Mouse (Mus musculus): Measurements from ENCODE around the gene Sdk2.

The Sdk2 gene

GRCm38 (mm10) chr11:114046927-114047326 is 19.9 kb downstream of the Sdk2 start:
- no peak for DNase-seq (ENCODE audit: low spot score)

DNA sequence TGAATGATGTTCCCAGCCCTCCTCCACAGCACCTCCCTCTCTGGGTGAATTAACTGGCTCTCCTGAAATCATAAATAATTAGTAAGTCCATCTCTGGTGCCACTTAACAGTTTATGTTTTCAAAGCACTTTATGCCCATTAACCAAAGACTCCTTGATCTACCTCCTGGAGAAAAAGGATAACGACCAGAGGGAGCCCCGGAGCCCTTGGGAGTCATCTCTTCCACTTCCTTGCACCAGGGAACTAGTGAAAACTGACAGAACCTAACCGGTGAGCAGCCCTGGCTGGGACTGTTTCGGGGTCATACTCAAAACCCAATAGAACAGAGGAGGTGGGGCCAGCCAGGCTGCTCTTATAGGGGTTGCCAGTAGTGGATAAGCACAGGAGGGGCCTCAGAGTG is 22.5 kb downstream of the Sdk2 start:
- no peak for DNase-seq (ENCODE audit: low spot score)

- no peak for DNase-seq (ENCODE audit: low spot score)
Observed at GRCm38 (mm10) chr11:114043530-114043929, 23.3 kb downstream of the Sdk2 start.

GRCm38 (mm10) chr11:114040391-114041035 is 26.3 kb downstream of the Sdk2 start:
- DNase-seq (ENCODE audit: low spot score), result peak; percentile 53

DNA sequence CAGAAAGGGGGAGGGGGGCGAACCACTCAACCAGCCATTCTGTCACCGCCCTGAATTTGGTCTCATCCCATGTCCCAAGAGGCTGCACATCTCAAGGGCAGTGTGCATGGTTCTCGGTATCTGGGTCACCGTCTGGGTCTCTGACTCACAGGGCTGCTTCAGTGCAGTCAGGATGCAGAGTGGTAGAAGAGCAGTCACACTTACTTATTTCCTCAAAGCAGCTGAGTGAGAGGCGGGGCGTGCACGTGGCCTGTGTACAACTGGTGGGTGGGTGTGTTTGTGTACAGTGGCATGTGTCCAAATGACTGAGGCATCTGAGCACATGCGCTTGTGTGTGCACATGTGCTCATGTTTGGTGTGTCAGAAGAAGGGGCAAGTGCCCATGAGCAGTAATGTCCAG is 28.8 kb downstream of the Sdk2 start:
- no peak for DNase-seq (ENCODE audit: low spot score)

- DNase-seq (ENCODE audit: low spot score), result no peak
Observed at GRCm38 (mm10) chr11:114031491-114031890, 35.4 kb downstream of the Sdk2 start.

DNA sequence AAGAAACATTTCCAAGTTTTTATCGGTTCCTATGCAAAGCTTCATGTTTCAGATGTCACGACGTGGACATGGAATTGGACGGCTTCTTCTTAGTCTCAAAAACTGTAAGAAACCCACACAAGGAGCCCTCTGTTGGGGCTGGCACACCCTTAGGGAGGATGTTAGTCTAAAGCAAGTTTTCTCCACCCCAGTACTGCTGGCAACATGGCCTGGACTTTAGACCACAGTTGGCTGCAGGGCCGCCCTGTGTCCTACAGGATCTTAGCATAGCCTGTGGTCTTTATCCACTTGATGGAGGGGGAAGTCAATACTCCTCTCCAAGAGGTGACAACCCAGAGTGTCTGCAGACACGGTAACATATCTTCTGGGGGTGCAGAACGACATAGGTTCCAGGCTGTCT is 36.6 kb downstream of the Sdk2 start:
- DNase-seq (ENCODE audit: low spot score), result no peak

- no peak for DNase-seq (ENCODE audit: low spot score)
Observed at GRCm38 (mm10) chr11:114028512-114028911, 38.3 kb downstream of the Sdk2 start.

DNA sequence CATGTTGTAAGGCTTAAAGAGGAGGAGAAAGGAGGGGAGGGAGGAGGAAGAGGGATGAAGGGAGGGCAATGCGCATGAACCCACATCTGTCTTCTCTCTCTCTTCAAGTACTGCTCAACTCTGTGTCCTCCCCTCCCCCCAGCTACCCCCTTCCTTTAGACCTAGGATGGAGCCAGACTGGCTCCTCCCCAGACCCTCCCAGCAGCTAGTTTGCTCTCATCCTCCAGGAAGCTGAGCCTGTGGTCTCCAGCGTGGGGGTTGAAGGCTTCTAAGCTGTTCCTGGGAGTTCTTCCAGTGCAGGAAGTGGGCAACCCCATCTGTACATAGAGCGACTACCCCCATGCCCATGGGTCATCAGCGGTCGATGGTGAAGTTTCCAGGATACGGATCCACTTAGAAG is 38.8 kb downstream of the Sdk2 start:
- DNase-seq (ENCODE audit: low spot score), result no peak

GRCm38 (mm10) chr11:114025056-114025455 is 41.8 kb downstream of the Sdk2 start:
- DNase-seq (ENCODE audit: low spot score), result no peak

- DNase-seq (ENCODE audit: low spot score), result no peak
Observed at GRCm38 (mm10) chr11:114023965-114024364, 42.9 kb downstream of the Sdk2 start.

DNA sequence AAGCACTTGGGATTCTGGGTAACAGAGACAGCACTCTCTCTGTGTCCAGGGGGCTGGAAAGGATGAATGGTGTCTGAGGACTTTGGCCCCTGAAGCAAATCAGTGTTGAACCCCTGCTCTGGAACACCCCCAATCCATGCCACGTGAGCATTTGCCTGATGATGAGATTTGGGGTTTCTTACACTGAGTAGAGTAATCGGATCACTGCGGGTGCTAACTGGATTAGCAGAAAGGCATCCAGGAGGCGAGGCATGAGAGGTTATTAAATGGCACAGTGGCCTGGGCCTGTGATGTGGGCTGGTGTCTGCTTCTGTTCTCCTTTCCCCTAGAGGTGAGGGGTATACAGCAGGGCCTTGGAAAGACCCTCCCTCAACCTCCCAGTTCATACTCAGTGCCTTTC is 44.7 kb downstream of the Sdk2 start:
- DNase-seq (ENCODE audit: low spot score), result no peak

GRCm38 (mm10) chr11:114019087-114019486 is 47.8 kb downstream of the Sdk2 start:
- no peak for DNase-seq (ENCODE audit: low spot score)

- no peak for DNase-seq (ENCODE audit: low spot score)
Observed at GRCm38 (mm10) chr11:114016889-114017392, 49.9 kb downstream of the Sdk2 start.

GRCm38 (mm10) chr11:114016108-114016888 is 50.5 kb downstream of the Sdk2 start:
- no peak for DNase-seq (ENCODE audit: low spot score)

DNA sequence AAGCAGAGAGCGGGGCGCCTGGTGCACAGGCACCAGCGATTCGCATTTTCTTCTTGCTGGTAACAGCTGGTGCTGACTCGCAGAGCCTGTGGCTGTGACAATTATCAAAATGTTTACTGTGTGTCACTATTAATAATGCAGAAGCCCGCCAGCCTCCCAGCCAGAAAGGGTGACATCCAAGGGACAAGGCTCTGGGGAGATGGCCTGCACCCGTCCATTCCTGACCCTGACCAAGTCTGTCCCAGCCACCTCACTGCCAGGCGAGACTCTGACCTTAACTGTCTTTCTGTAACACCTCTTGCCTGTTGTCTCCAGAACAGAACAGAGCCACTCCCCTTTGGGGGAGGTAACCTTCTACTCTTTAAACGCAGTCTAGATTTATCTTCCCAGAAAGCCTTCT is 55.3 kb downstream of the Sdk2 start:
- DNase-seq (ENCODE audit: low spot score), result no peak

DNA sequence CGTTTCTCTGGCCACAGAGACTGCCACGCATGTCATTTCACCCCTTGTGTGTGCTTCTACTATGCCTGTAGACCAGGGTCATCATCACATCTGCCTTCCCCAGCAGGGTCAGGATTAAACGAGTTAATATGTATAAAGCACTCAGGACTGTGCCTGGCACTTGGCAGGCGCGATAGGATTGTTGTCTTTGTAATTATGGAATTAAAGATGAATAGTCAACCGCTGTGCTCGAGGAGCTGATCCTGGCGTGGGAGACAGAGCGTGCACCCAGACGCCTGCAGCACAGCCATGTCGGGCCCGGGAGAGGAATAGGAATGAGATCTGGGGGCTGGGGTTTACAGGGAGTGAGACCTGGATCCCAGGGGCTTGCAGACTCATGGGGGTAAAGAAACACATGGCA is 61.0 kb downstream of the Sdk2 start:
- no peak for DNase-seq (ENCODE audit: low spot score)

DNA sequence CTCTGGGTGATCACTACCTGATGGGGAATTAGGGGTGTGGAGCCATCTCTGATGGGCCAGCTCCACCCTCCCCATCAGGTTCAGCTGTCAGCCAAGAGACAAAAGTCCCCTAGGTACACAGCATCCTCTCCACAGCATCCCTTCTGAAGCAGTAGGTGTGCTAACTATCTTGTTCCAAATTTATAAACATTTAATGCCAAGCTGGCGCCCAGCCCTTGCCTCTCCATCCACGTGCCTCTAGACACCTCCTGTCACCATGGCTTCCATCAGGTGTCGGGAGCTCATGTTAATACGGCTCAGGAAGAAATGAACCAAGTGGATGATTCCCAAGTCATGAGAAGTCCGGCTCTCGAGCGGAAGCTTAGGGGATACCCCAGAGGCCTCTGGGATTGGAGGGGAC is 62.2 kb downstream of the Sdk2 start:
- no peak for DNase-seq (ENCODE audit: low spot score)

DNA sequence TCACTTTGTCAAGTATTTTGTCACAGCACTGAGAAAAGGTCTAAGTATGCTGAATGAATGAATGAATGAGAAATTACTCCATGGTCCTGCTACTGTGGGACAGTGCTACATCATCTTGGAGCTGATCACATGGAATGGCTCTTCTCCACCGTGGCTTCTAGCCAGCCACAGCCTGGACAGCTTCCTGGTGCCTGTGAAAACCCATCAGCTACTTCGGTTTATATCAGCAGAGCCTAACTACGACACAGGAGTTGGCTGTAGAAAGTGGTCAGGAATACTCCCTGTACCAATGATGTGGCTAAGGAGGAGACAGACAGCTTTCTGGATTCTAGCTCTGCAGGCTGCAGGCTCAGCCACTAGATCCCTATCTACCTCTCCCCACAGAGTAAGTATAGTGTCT is 63.7 kb downstream of the Sdk2 start:
- no peak for DNase-seq (ENCODE audit: low spot score)

DNA sequence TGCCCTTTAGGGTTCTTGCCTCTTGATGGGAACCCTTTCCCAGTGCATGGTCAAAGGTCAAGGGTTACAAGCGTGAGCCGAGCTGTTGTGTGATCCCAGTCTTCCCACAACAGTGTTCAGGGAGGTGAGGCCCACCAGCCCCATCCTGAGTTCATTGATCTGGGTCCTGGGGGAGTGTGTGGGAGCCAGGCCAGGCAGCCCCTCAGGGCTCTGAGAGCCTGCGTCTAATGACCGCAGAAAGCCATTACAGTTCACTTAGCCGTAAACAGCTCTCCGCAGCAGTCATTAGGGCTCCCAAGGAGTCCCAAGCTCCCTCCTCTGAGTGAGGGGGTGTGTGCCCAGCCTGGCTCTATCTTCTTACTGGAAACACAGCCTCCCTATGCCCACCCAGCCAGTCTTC is 66.8 kb downstream of the Sdk2 start:
- no peak for DNase-seq (ENCODE audit: low spot score)

- no peak for DNase-seq (ENCODE audit: low spot score)
Observed at GRCm38 (mm10) chr11:113998702-113999101, 68.1 kb downstream of the Sdk2 start.

- no peak for DNase-seq (ENCODE audit: low spot score)
Observed at GRCm38 (mm10) chr11:113993921-113994320, 72.9 kb downstream of the Sdk2 start.

DNA sequence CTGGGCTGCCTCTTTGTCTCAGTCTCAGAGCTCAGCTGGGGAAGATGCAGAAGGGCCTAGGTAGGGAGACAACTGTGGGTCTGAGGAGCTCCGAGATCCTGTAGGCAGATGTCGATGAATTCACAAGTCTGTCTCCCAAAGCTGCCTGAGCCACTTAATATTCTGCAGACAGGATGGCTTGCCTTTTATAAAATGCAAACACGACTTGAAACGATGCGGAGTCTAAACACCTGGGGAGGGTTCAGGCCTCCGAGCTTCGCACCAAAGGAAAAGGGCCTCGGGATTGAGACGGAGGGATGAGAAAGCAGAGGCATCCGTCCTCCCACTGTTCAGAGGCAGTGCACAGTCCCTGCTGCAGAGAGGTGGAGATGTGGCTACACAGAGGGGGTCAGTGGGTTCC is 74.0 kb downstream of the Sdk2 start:
- no peak for DNase-seq (ENCODE audit: low spot score)

DNA sequence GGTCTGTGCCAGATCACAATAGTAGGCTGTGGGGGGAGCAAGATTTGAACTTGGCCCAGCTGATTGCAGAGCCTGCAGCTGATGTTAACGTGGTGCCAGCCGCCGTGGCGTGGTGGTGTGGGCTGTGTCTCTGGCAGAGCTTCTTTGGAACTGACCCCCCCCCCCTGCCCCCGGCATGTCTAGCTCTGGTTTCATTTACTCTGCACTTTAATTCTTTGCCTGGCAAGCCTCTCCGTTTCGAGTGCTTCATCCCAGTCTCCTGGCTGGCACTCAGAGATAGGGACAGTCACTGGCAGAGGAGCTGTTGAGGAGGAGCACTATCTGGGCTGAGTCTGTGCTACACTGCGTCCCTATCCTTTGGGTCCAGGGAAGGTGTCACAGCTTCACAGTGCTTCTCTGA is 75.0 kb downstream of the Sdk2 start:
- DNase-seq (ENCODE audit: low spot score), result no peak

Data from yolk sac, embryonic 10.5 days (tissue).